Mouse (Mus musculus): ENCODE results near the gene Lrat. TPM values are rescaled to one million over a fixed set of nuclear protein-coding genes. Genes with fewer than 3 reads are reported as not detected.
A peak's percentile ranks its signal among the peaks of the same experiment; 100 is the strongest.

The Lrat gene
- polyA plus RNA-seq (2015; fragmentation: Nextera tagmentation; extraction: Ambion mirVana): 2.8 and 2.9 TPM in 2 replicates

GRCm38 (mm10) chr3:82903613-82904205, at the start of gene Lrat:
TSS of gene Lrat (minus strand) at chr3:82903973.
- Histone ChIP-seq H3K36me3 (no peaks in the 10 kb centered on the region), H3K4me2 (peak within 1 kb of the TSS; percentile 85), H3K4me3 (replicated peaks) (peak within 1 kb of the TSS; percentile 38), H3K27ac (no peak within 1 kb of the TSS), H3K9ac (no peak within 1 kb of the TSS), H3K4me1 (no peaks in the 10 kb centered on the region), H3K9me3 (no peaks in the 10 kb centered on the region), H3K27me3 (replicated peaks) (peaks cover 22% of the 10 kb centered on the region)
- peak; percentile 77 for ATAC-seq (ENCODE audit: insufficient read depth, low FRiP score, low read depth)
- under 1% methylated on average over 35 of the region's 35 CpGs for WGBS

GRCm38 (mm10) chr3:82952173-82952962, 48.6 kb upstream of the Lrat start:
- Histone ChIP-seq H3K4me1 (no peaks in the 10 kb centered on the region; the same call in 1 of the 2 replicates), H3K27me3 (replicated peaks) (no peaks in the 10 kb centered on the region), H3K4me2 (no peak overlapping the region), H3K27ac (no peak overlapping the region), H3K36me3 (no peaks in the 10 kb centered on the region), H3K9me3 (no peaks in the 10 kb centered on the region), H3K4me3 (replicated peaks) (no peak overlapping the region), H3K9ac (no peak overlapping the region)
- WGBS: 81% methylated on average over 4 of the region's 4 CpGs
- ATAC-seq (ENCODE audit: insufficient read depth, low FRiP score, low read depth): peak; percentile 14; the same call in 1 of the 2 replicates

- 36% methylated on average over 7 of the region's 7 CpGs for WGBS
- H3K4me2 ChIP-seq: no peak overlapping the region
Measured at GRCm38 (mm10) chr3:82950639-82951038, 46.9 kb upstream of the Lrat start.

GRCm38 (mm10) chr3:82950208-82950607, 46.4 kb upstream of the Lrat start:
- no peaks in the 10 kb centered on the region for H3K27me3 ChIP-seq (replicated peaks)
- no peak overlapping the region for H3K9ac ChIP-seq
- no peak for ATAC-seq (ENCODE audit: insufficient read depth, low FRiP score, low read depth)
- H3K9me3 ChIP-seq: no peaks in the 10 kb centered on the region
- 0 out of 2 replicates have a peak overlapping the region, but pooled peaks have one; percentile 6 for H3K4me3 ChIP-seq (replicated peaks)
- H3K36me3 ChIP-seq: no peaks in the 10 kb centered on the region
- H3K4me2 ChIP-seq: peak overlapping the region; percentile 16
- no peak overlapping the region for H3K27ac ChIP-seq
- 42% methylated on average over 10 of the region's 10 CpGs for WGBS
- H3K4me1 ChIP-seq: no peaks in the 10 kb centered on the region; the same call in 1 of the 2 replicates

More at GRCm38 (mm10) chr3:82950639-82951038, 46.9 kb upstream of the Lrat start:
- H3K9ac ChIP-seq: no peak overlapping the region
- H3K4me3 ChIP-seq (replicated peaks): no peak overlapping the region
- ATAC-seq (ENCODE audit: insufficient read depth, low FRiP score, low read depth): no peak
- H3K36me3 ChIP-seq: no peaks in the 10 kb centered on the region
- H3K27ac ChIP-seq: no peak overlapping the region
- no peaks in the 10 kb centered on the region; the same call in 1 of the 2 replicates for H3K4me1 ChIP-seq
- H3K9me3 ChIP-seq: no peaks in the 10 kb centered on the region
- no peaks in the 10 kb centered on the region for H3K27me3 ChIP-seq (replicated peaks)

- peak; percentile 61 for ATAC-seq (ENCODE audit: insufficient read depth, low FRiP score, low read depth)
- Histone ChIP-seq H3K4me3 (replicated peaks) (no peak overlapping the region), H3K27me3 (replicated peaks) (no peaks in the 10 kb centered on the region), H3K9ac (no peak overlapping the region), H3K27ac (no peak overlapping the region), H3K4me2 (no peak overlapping the region), H3K36me3 (no peaks in the 10 kb centered on the region), H3K9me3 (no peaks in the 10 kb centered on the region), H3K4me1 (no peaks in the 10 kb centered on the region)
- 30% methylated on average over 6 of the region's 6 CpGs for WGBS
Measured at GRCm38 (mm10) chr3:82946375-82947107, 42.8 kb upstream of the Lrat start.

- no peaks in the 10 kb centered on the region for H3K36me3 ChIP-seq
- no peaks in the 10 kb centered on the region for H3K4me1 ChIP-seq
- H3K27ac ChIP-seq: no peak overlapping the region
- no peaks in the 10 kb centered on the region for H3K9me3 ChIP-seq
- no peak overlapping the region for H3K9ac ChIP-seq
- no peak overlapping the region for H3K4me2 ChIP-seq
- no peaks in the 10 kb centered on the region for H3K27me3 ChIP-seq (replicated peaks)
- 77% methylated on average over 2 of the region's 2 CpGs for WGBS
- ATAC-seq (ENCODE audit: insufficient read depth, low FRiP score, low read depth): no peak
- H3K4me3 ChIP-seq (replicated peaks): no peak overlapping the region
Measured at GRCm38 (mm10) chr3:82927917-82928316, 24.1 kb upstream of the Lrat start.

GRCm38 (mm10) chr3:82915632-82916031, 11.9 kb upstream of the Lrat start:
- no peaks in the 10 kb centered on the region for H3K27me3 ChIP-seq (replicated peaks)
- H3K4me2 ChIP-seq: no peak overlapping the region
- no peak overlapping the region for H3K27ac ChIP-seq
- no peak overlapping the region for H3K9ac ChIP-seq
- no peak overlapping the region for H3K4me3 ChIP-seq (replicated peaks)
- H3K36me3 ChIP-seq: no peaks in the 10 kb centered on the region
- H3K4me1 ChIP-seq: no peaks in the 10 kb centered on the region
- WGBS: 38% methylated on average over 1 of the region's 1 CpGs
- no peak for ATAC-seq (ENCODE audit: insufficient read depth, low FRiP score, low read depth)
- H3K9me3 ChIP-seq: no peaks in the 10 kb centered on the region

- Histone ChIP-seq H3K4me2 (no peak overlapping the region), H3K9me3 (no peaks in the 10 kb centered on the region), H3K4me3 (replicated peaks) (no peak overlapping the region), H3K4me1 (no peaks in the 10 kb centered on the region), H3K9ac (no peak overlapping the region), H3K36me3 (no peaks in the 10 kb centered on the region), H3K27ac (no peak overlapping the region), H3K27me3 (replicated peaks) (peaks cover 9% of the 10 kb centered on the region)
- ATAC-seq (ENCODE audit: insufficient read depth, low FRiP score, low read depth): no peak
- 85% methylated on average over 2 of the region's 2 CpGs for WGBS
Measured at GRCm38 (mm10) chr3:82908671-82909070, 4.9 kb upstream of the Lrat start.

- peaks cover 22% of the 10 kb centered on the region for H3K27me3 ChIP-seq (replicated peaks)
- H3K36me3 ChIP-seq: no peaks in the 10 kb centered on the region
- H3K4me1 ChIP-seq: no peaks in the 10 kb centered on the region
- H3K4me2 ChIP-seq: peak overlapping the region; percentile 85
- ATAC-seq (ENCODE audit: insufficient read depth, low FRiP score, low read depth): no peak
- peak overlapping the region; percentile 38 for H3K4me3 ChIP-seq (replicated peaks)
- H3K9ac ChIP-seq: no peak overlapping the region
- under 1% methylated on average over 31 of the region's 31 CpGs for WGBS
- no peak overlapping the region for H3K27ac ChIP-seq
- H3K9me3 ChIP-seq: no peaks in the 10 kb centered on the region
Measured at GRCm38 (mm10) chr3:82904211-82904908, 587 bp upstream of the Lrat start.

- H3K27ac ChIP-seq: no peak overlapping the region
- WGBS: 23% methylated on average over 20 of the region's 20 CpGs
- no peaks in the 10 kb centered on the region for H3K9me3 ChIP-seq
- H3K27me3 ChIP-seq (replicated peaks): peaks cover 22% of the 10 kb centered on the region
- H3K4me3 ChIP-seq (replicated peaks): peak overlapping the region; percentile 38
- no peaks in the 10 kb centered on the region for H3K36me3 ChIP-seq
- H3K9ac ChIP-seq: no peak overlapping the region
- no peaks in the 10 kb centered on the region for H3K4me1 ChIP-seq
- no peak for ATAC-seq (ENCODE audit: insufficient read depth, low FRiP score, low read depth)
- peak overlapping the region; percentile 85 for H3K4me2 ChIP-seq
Measured at GRCm38 (mm10) chr3:82902757-82903612, 788 bp downstream of the Lrat start.

- Histone ChIP-seq H3K36me3 (no peaks in the 10 kb centered on the region), H3K27ac (no peak overlapping the region), H3K4me3 (replicated peaks) (no peak overlapping the region), H3K27me3 (replicated peaks) (no peaks in the 10 kb centered on the region), H3K9me3 (no peaks in the 10 kb centered on the region), H3K4me1 (no peaks in the 10 kb centered on the region), H3K4me2 (no peak overlapping the region), H3K9ac (no peak overlapping the region)
- 16% methylated on average over 2 of the region's 2 CpGs for WGBS
- no peak for ATAC-seq (ENCODE audit: insufficient read depth, low FRiP score, low read depth)
Measured at GRCm38 (mm10) chr3:82888842-82889241, 14.9 kb downstream of the Lrat start.
